Mouse (Mus musculus): ENCODE measurements around the gene Dcxr.
"Not testable (repeated sequence)": the region's sequence is repeated elsewhere in the genome, so short reads cannot be mapped to it uniquely, and the experiment has no call there.

Gene Dcxr

GRCm38 (mm10) chr11:120727169-120727527 lies at the start of gene Dcxr:
Gene Dcxr, minus strand, starts transcription at chr11:120727281.
- DNase-seq = peak; percentile 74 to 75

- DNase-seq = peak; percentile 96
These were observed 48.8 kb upstream of the Dcxr start for GRCm38 (mm10) chr11:120775774-120776469.

GRCm38 (mm10) chr11:120773463-120774190 lies 46.5 kb upstream of the Dcxr start:
- DNase-seq = no peak

GRCm38 (mm10) chr11:120772749-120773148 lies 45.7 kb upstream of the Dcxr start:
- DNase-seq = no peak

- no peak for DNase-seq
These were observed 41.1 kb upstream of the Dcxr start for GRCm38 (mm10) chr11:120768206-120768605.

- not testable (repeated sequence) for DNase-seq
These were observed 39.9 kb upstream of the Dcxr start for GRCm38 (mm10) chr11:120767023-120767422.

GRCm38 (mm10) chr11:120763121-120763999 lies 36.3 kb upstream of the Dcxr start:
- DNase-seq = not testable (repeated sequence)

DNA sequence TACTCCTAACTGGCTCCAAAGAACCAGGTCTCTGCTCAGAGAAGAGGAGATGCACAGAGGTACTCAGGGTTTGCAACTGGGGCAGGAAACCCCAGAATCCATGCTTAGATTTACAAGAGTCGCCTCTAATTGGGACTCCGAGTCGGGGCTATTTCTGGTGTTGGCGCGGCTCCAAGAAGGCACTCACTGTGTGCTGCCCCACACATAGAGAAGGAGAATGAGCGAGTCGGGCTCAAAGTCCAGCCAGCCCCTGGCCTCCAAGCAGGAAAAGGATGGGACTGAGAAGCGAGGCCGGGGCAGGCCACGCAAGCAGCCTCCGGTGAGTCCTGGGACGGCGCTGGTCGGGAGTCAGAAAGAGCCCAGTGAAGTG lies 35.6 kb upstream of the Dcxr start, which contains the start of gene Hmga1b:
Gene Hmga1b, plus strand, starts transcription at position 123 of the 370 bp plus-strand sequence.
- DNase-seq = not testable (repeated sequence)

DNA sequence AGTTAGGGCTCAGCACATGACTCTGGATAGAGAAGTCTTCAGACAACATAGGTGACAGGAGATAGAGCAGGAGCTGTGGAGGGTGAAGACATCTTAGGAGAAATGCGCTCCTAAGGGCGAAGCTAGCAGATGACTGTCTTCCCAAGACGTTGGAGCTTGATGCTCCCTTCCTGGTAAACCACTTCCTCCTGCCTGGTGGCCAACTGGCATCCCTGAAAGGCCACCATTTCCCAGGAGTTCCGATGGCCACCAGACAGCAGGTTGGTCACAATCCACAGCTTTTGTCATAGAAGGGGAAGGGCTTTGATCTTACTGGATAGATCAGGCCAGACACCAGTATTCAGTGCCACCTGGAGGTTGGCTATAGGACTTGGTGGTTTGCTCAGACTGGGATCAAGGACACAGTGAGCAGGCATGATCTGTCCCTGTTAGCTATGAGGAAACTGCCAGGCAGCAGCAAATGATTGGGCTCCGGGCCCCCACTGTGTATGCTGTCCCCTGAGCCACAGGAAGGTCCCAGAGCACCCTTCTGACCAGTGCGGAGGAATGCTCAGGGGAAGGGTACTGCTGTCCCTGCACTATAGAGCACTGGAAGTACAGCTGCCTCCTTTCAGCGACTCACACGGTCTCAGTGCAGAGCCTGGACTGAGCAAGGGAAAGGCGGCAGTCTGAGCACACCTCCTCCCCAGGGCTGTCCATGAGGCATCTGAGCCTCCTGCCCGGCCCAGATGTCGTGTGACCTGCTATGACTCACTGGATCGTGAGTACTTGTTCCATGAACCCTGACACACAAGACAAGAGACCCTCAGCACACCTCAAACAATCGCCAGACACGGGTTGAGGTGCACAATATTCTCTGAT lies 35.0 kb upstream of the Dcxr start:
- DNase-seq = no peak

- DNase-seq = no peak
These were observed 33.2 kb upstream of the Dcxr start for GRCm38 (mm10) chr11:120760236-120760635.

DNA sequence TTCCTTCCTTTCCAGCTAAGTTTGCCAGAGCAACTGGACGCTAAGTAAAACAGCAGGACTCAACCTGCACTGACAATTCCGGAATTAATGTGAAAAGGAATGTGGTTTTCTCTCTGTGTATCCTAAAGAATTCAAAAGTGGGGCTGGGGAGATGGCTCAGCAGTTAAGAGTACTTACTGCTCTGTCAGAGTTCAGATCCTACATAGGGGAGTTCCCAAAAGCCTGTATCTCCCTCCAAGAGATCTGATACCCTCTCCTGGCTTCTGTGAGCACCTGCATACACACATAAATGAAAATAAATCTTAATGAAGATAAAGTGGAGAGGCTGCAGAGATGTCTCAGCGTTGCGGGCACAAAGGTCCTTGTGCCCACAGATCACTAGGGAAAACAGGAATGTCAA lies 24.5 kb upstream of the Dcxr start:
- DNase-seq = no peak

DNA sequence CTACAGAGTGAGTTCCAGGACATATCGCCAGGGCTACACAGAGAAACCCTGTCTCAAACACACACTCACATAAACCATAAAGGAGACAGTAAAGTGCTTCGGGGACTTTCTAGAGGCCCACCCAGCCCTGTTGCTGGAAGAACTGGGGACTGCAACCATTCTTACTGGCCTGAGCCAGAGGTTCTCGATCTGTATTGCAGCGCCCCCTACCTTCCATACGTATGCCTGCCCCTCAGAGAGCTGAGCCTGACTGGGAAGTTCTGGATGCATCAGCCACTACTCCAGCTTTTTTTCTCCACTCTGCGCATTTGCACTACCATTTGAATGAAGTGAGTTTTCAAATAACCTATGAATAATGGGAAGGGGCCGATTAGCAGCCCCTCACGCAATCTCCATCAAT lies 22.3 kb upstream of the Dcxr start:
- peak; percentile 71 to 74 for DNase-seq

GRCm38 (mm10) chr11:120747974-120748373 lies 20.9 kb upstream of the Dcxr start:
- DNase-seq = no peak

- no peak for DNase-seq
These were observed 17.1 kb upstream of the Dcxr start for GRCm38 (mm10) chr11:120744121-120744701.

DNA sequence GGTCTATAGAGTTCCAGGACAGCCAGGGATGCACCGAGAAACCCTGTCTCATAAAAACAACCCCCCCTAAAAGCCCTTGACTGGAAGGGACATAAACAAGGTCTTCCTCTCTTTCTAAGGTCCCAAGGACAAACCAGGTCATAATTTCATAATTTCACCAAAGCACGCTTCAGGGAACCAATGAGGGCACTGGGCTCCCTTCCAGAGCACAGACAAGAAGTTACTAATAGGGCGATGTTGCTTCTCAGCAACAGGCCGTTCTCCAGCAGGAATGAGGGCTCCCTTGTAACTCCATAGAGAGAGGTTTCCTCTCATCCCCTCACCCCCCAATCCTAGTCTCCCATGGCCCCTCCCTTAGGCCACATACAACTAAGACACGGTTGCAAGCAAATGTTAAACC lies 13.9 kb upstream of the Dcxr start:
- no peak for DNase-seq

DNA sequence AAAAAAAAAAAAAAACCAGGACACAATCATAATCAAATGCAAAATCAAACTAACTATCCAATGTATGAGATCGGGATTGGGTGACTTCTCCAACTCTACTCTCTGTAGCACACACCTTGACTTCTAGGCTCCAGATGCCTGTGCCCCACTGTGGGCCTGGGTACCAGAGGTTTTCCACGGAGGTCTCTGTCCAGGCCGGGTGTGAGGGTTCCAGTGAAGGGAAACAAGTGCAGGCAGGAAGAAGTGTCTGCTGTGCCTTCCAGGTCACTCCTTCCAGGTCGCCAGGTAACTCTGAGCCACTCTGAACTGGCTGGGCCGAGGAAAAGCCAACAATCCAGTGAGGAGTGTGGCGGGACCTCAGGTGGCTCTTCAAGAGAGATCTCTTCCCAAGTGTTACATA lies 9.3 kb upstream of the Dcxr start:
- no peak for DNase-seq

DNA sequence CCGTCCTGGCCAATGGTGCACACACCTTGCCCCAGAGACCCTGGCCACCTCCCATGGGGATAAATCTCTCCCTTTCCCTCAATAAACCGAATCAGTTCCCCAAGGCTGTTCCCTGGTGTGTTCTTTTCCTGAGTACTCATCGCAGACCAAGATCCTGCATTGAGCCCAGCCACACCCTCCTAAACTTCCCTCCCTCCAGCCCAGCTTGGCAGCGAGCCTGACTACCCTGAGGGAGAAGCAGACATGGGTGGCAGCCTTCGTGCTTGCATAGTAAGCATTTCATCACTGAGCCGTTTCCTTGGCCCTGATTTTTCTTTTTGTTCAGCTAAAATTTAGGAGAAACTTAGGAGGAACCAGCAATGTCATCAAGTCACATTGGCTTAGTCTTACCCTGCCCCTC lies 6.4 kb upstream of the Dcxr start:
- no peak for DNase-seq

GRCm38 (mm10) chr11:120731858-120732680 lies 5.0 kb upstream of the Dcxr start, which contains the start of gene Cbr2:
Gene Cbr2, minus strand, starts transcription at chr11:120732114.
- no peak for DNase-seq

DNA sequence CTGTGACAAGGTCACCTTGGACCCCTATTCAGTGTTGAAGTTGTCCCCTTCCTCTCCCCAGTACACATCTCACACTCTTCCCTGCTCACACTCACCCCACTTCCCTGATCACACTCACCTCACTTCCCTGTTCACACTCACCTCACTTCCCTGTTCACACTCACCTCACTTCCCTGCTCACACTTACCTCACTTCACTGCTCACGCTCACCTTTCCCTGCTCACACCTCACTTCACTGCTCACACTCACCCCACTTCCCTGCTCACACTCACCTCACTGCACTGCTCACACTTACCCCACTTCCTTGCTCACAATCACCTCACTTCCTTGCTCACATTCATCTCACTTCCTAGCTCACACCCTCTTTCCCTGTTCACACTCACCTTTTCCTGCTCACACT lies 4.3 kb upstream of the Dcxr start:
- DNase-seq = no peak

- no peak for DNase-seq
These were observed 3.3 kb upstream of the Dcxr start for GRCm38 (mm10) chr11:120730331-120730870.
